Mouse (Mus musculus) myocyte (in vitro differentiated cells): ENCODE measurements around the gene Nlrp9b. TPM values are rescaled to one million over a fixed set of nuclear protein-coding genes. Genes with fewer than 3 reads are reported as not detected.
"Not testable (repeated sequence)": the region's sequence is repeated elsewhere in the genome, so short reads cannot be mapped to it uniquely, and the experiment has no call there.

Source experiments
- H3K27me3 ChIP-seq: one replicate; pipeline ENCODE4 v1.6.1; 2011; ENCODE audit not compliant: control insufficient read depth, insufficient read depth, insufficient read length
- H3K36me3 ChIP-seq: one replicate; pipeline ENCODE4 v1.6.1; 2011; ENCODE audit not compliant: control insufficient read depth, insufficient read depth
- H3K4me2 ChIP-seq: one replicate; pipeline ENCODE4 v1.6.1; 2011; ENCODE audit warnings: low read depth, control low read depth
- H3K4me3 ChIP-seq: one replicate; pipeline ENCODE4 v1.5.1; 2011; ENCODE audit warnings: mild to moderate bottlenecking, control low read depth, moderate library complexity
- H3K79me2 ChIP-seq: one replicate; pipeline ENCODE4 v1.6.1; 2011; ENCODE audit not compliant: control insufficient read depth, insufficient read depth
- H3ac ChIP-seq: one replicate; pipeline ENCODE4 v1.6.1; 2011; ENCODE audit not compliant: control insufficient read depth, insufficient read length
- CEBPB ChIP-seq: IDR thresholded peaks from 2 replicates; pipeline ENCODE4 v1.6.1; 2011; ENCODE audit warnings: mild to moderate bottlenecking, moderate library complexity; ENCODE audit not compliant: poor library complexity, insufficient read depth, severe bottlenecking
- E2F4 ChIP-seq: IDR thresholded peaks from one replicate; pipeline ENCODE4 v1.6.1; 2011; ENCODE audit warnings: mild to moderate bottlenecking, control low read depth, moderate library complexity; ENCODE audit not compliant: insufficient read depth
- MAX ChIP-seq: IDR thresholded peaks from one replicate; pipeline ENCODE4 v1.6.1; 2011; ENCODE audit warnings: low read depth, mild to moderate bottlenecking, control low read depth
- MYOD1 ChIP-seq, 3 experiments: IDR thresholded peaks; one replicate each; pipeline ENCODE4 v1.6.1; 2011; ENCODE audit warnings: control low read depth in 2 of 3, low read depth in 2 of 3, mild to moderate bottlenecking in 2 of 3, moderate library complexity in 1 of 3; ENCODE audit not compliant: insufficient read length in 2 of 3, control insufficient read depth in 1 of 3
- MYOG ChIP-seq, 3 experiments: IDR thresholded peaks; one replicate each; pipeline ENCODE4 v1.6.1; 2011; ENCODE audit warnings: control low read depth in 2 of 3, low read depth in 2 of 3, mild to moderate bottlenecking in 2 of 3; ENCODE audit not compliant: insufficient read length in 2 of 3, control insufficient read depth in 1 of 3, insufficient read depth in 1 of 3
- POLR2A ChIP-seq: IDR thresholded peaks from one replicate; pipeline ENCODE4 v1.6.1; 2011; ENCODE audit warnings: low read depth, mild to moderate bottlenecking, control low read depth, moderate library complexity; ENCODE audit not compliant: insufficient read length
- POLR2AphosphoS2 ChIP-seq: IDR thresholded peaks from one replicate; pipeline ENCODE4 v1.6.1; 2011; ENCODE audit warnings: low read depth, control low read depth; ENCODE audit not compliant: insufficient read length
- REST ChIP-seq: IDR thresholded peaks from one replicate; pipeline ENCODE4 v1.6.1; 2011; ENCODE audit warnings: mild to moderate bottlenecking, control low read depth, moderate library complexity; ENCODE audit not compliant: insufficient read depth, insufficient read length
- SRF ChIP-seq: IDR thresholded peaks from one replicate; pipeline ENCODE4 v1.6.1; 2011; ENCODE audit warnings: low read depth; ENCODE audit not compliant: control insufficient read depth, insufficient read length
- TCF12 ChIP-seq: IDR thresholded peaks from one replicate; pipeline ENCODE4 v1.6.1; 2011; ENCODE audit warnings: mild to moderate bottlenecking, control low read depth; ENCODE audit not compliant: poor library complexity, insufficient read depth, severe bottlenecking
- TCF3 ChIP-seq: IDR thresholded peaks from one replicate; pipeline ENCODE4 v1.6.1; 2011; ENCODE audit warnings: low read depth, control low read depth; ENCODE audit not compliant: insufficient read length
- USF1 ChIP-seq: IDR thresholded peaks from one replicate; pipeline ENCODE4 v1.6.1; 2011; ENCODE audit warnings: low read depth, mild to moderate bottlenecking, control low read depth, moderate library complexity
- polyA plus RNA-seq: library from polyadenylated mRNA; unstranded; fragments of >200 nt; fragmentation: generic; extraction: Trizol; gene quantifications from one replicate; pipeline ENCODE4 v1.2.1, GENCODE M21; 2012; ENCODE audit warnings: missing spikeins

Gene Nlrp9b
- not detected for polyA plus RNA-seq

- H3K79me2 ChIP-seq, H3ac ChIP-seq, H3K4me2 ChIP-seq, H3K4me3 ChIP-seq, H3K27me3 ChIP-seq, H3K36me3 ChIP-seq: not testable (repeated sequence)
Observed at GRCm38 (mm10) chr7:19991165-19991564, at the start of gene Nlrp9b. Nlrp9b (plus strand) TSS chr7:19991465.

- Histone ChIP-seq H3K4me2 (no peak overlapping the region), H3K79me2 (no peaks in the 10 kb centered on the region), H3K36me3 (no peaks in the 10 kb centered on the region), H3ac (no peak overlapping the region), H3K4me3 (no peak overlapping the region), H3K27me3 (no peaks in the 10 kb centered on the region)
- TF ChIP-seq CEBPB (no peak), TCF12 (no peak), MAX (no peak), SRF (no peak), MYOD1 (IDR thresholded peaks at IDR 0.05; ENCODE audit: control insufficient read depth in 1 of 3, insufficient read length in 2 of 3, low read depth in 2 of 3) (no peak), TCF3 (no peak), MYOG (IDR thresholded peaks at IDR 0.05; ENCODE audit: control insufficient read depth in 1 of 3, insufficient read depth in 1 of 3, insufficient read length in 2 of 3, low read depth in 2 of 3) (no peak), E2F4 (no peak), USF1 (no peak), POLR2AphosphoS2 (no peak), POLR2A (no peak), REST (no peak)
Observed at GRCm38 (mm10) chr7:19944709-19945108, 46.6 kb upstream of the Nlrp9b start.

- TF ChIP-seq USF1, result no peak
- no peak for TF ChIP-seq TCF3
- no peak for TF ChIP-seq POLR2AphosphoS2
- no peak for TF ChIP-seq SRF
- no peak for TF ChIP-seq CEBPB
- TF ChIP-seq REST, result no peak
- TF ChIP-seq MYOD1 (IDR thresholded peaks at IDR 0.05; ENCODE audit: control insufficient read depth in 1 of 3, insufficient read length in 2 of 3, low read depth in 2 of 3), result no peak
- no peak for TF ChIP-seq TCF12
- no peak for TF ChIP-seq MAX
- TF ChIP-seq E2F4, result no peak
- TF ChIP-seq POLR2A, result no peak
- no peak for TF ChIP-seq MYOG (IDR thresholded peaks at IDR 0.05; ENCODE audit: control insufficient read depth in 1 of 3, insufficient read depth in 1 of 3, insufficient read length in 2 of 3, low read depth in 2 of 3)
- Histone ChIP-seq H3K4me3 (no peak overlapping the region), H3K27me3 (no peaks in the 10 kb centered on the region), H3K36me3 (no peaks in the 10 kb centered on the region), H3K79me2 (no peaks in the 10 kb centered on the region), H3K4me2 (no peak overlapping the region), H3ac (no peak overlapping the region)
Observed at GRCm38 (mm10) chr7:19945201-19945600, 46.1 kb upstream of the Nlrp9b start.

DNA sequence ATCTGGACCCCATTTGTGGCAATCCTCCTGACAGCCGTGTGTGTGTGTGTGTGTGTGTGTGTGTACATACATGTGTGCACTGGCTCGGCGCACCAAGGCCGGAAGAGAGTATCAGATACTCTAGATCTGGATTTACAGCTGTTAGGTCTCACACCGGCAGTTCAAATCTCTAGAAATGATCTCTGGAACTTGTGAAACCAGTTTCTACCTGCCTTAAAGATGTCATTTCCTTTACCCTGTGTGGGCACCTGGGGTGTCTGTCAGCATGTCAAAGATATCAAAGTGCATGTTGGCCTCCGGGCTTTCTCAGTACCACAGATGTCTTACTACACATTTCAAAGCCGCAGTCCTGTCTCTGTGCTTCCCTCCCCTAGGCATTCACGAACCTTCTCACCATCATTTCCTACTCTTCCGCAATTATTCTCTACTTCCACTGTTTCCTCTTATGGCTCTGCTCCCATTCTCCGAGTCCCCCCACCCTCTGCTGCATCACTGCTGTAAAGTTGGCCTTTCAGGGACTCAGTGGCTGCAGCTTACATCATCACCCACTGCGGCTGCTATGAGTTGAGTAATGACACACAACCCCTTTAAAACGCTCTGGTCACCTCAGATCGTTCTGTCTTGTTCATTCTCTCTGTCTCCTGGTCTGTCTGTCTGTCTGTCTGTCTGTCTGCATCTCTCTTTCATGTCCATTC lies 45.3 kb upstream of the Nlrp9b start:
- TF ChIP-seq TCF3 (no peak), MYOG (IDR thresholded peaks at IDR 0.05; ENCODE audit: control insufficient read depth in 1 of 3, insufficient read depth in 1 of 3, insufficient read length in 2 of 3, low read depth in 2 of 3) (no peak), TCF12 (no peak), SRF (no peak), POLR2A (no peak), MAX (no peak), CEBPB (no peak), MYOD1 (IDR thresholded peaks at IDR 0.05; ENCODE audit: control insufficient read depth in 1 of 3, insufficient read length in 2 of 3, low read depth in 2 of 3) (no peak), USF1 (no peak), POLR2AphosphoS2 (no peak), E2F4 (no peak), REST (no peak)
- Histone ChIP-seq H3K36me3 (no peaks in the 10 kb centered on the region), H3K79me2 (no peaks in the 10 kb centered on the region), H3K4me2 (no peak overlapping the region), H3ac (no peak overlapping the region), H3K4me3 (no peak overlapping the region), H3K27me3 (no peaks in the 10 kb centered on the region)

- Histone ChIP-seq H3K36me3 (no peaks in the 10 kb centered on the region), H3K4me2 (no peak overlapping the region), H3ac (no peak overlapping the region), H3K79me2 (no peaks in the 10 kb centered on the region), H3K4me3 (no peak overlapping the region), H3K27me3 (no peaks in the 10 kb centered on the region)
- no peak for TF ChIP-seq CEBPB
- TF ChIP-seq MYOD1 (IDR thresholded peaks at IDR 0.05; ENCODE audit: control insufficient read depth in 1 of 3, insufficient read length in 2 of 3, low read depth in 2 of 3), result no peak
Observed at GRCm38 (mm10) chr7:19948956-19949355, 42.3 kb upstream of the Nlrp9b start.
